Mouse (Mus musculus) limb, embryonic 13.5 days (tissue): ENCODE measurements around the gene Churc1. TPM values are rescaled to one million over a fixed set of nuclear protein-coding genes. Genes with fewer than 3 reads are reported as not detected.
A peak's percentile ranks its signal among the peaks of the same experiment; 100 is the strongest.

Source experiments
- ATAC-seq: fragments of 200-750 bp; cut with Nextera tagmentation; 2 replicates; pipeline ENCODE4 v1.8.0; 2017; ENCODE audit warnings: low read depth, moderate number of reproducible peaks, moderate TSS enrichment; ENCODE audit not compliant: low FRiP score
- H3K27ac ChIP-seq: fragments of 300-500 bp; sonication (generic); 2 replicates; pipeline ENCODE4 v1.5.1; 2015; ENCODE audit warnings: inconsistent platforms, mild to moderate bottlenecking, moderate library complexity
- H3K27me3 ChIP-seq: fragments of 300-500 bp; sonication (generic); 2 replicates; pipeline ENCODE4 v1.6.1; 2015; ENCODE audit warnings: mild to moderate bottlenecking, inconsistent platforms
- H3K36me3 ChIP-seq: fragments of 300-500 bp; sonication (generic); 2 replicates; pipeline ENCODE4 v1.6.1; 2015; ENCODE audit warnings: inconsistent platforms, mild to moderate bottlenecking, moderate library complexity
- H3K4me1 ChIP-seq: fragments of 300-500 bp; sonication (generic); 2 replicates; pipeline ENCODE4 v1.6.1; 2015; ENCODE audit warnings: inconsistent platforms
- H3K4me2 ChIP-seq: fragments of 300-500 bp; sonication (generic); replicated peaks from 2 replicates; pipeline ENCODE4 v1.6.1; 2015; ENCODE audit warnings: inconsistent platforms, mild to moderate bottlenecking, moderate library complexity
- H3K4me3 ChIP-seq: fragments of 300-500 bp; sonication (generic); 2 replicates; pipeline ENCODE4 v1.5.1; 2015; ENCODE audit warnings: moderate library complexity, mild to moderate bottlenecking, inconsistent platforms
- H3K9ac ChIP-seq: fragments of 300-500 bp; sonication (generic); 2 replicates; pipeline ENCODE4 v1.6.1; 2015; ENCODE audit warnings: mild to moderate bottlenecking, inconsistent platforms
- H3K9me3 ChIP-seq: fragments of 300-500 bp; sonication (generic); 2 replicates; pipeline ENCODE4 v1.6.1; 2016; ENCODE audit warnings: inconsistent platforms
- WGBS: fragments of 180-500 bp; shearing (Covaris S2); methylation state at CpG from one replicate; pipeline ENCODE4 v1.1.7; 2015; 5-methylcytosine and 5-hydroxymethylcytosine counted together
- polyA plus RNA-seq: library from polyadenylated mRNA; unstranded; fragments of >200 nt; fragmentation: Nextera tagmentation; extraction: Ambion mirVana; gene quantifications from 2 replicates; pipeline ENCODE4 v1.2.1, GENCODE M21; 2015

Gene Churc1
- polyA plus RNA-seq, 1 experiment from 2014 or later = 104 TPM

- Histone ChIP-seq H3K27ac (peak overlapping the region; percentile 6; the same call in 1 of the 2 replicates), H3K4me3 (no peak overlapping the region), H3K9me3 (no peaks in the 10 kb centered on the region), H3K4me1 (peaks cover 64% of the 10 kb centered on the region), H3K36me3 (no peaks in the 10 kb centered on the region), H3K27me3 (peaks cover 33% of the 10 kb centered on the region), H3K4me2 (no peak overlapping the region), H3K9ac (no peak overlapping the region)
- no peak for ATAC-seq
- WGBS = 71% methylated on average over 9 of the region's 9 CpGs
Measured at GRCm38 (mm10) chr12:76818908-76819307, 53.6 kb downstream of the Churc1 start.

- Histone ChIP-seq H3K4me1 (peaks cover 62% of the 10 kb centered on the region), H3K27ac (no peak overlapping the region), H3K4me3 (no peak overlapping the region), H3K36me3 (no peaks in the 10 kb centered on the region), H3K9me3 (no peaks in the 10 kb centered on the region), H3K27me3 (peaks cover 41% of the 10 kb centered on the region), H3K9ac (no peak overlapping the region), H3K4me2 (peak overlapping the region; percentile 88; the same call in 1 of the 2 replicates)
- no peak for ATAC-seq
- 63% methylated on average over 6 of the region's 6 CpGs for WGBS
Measured at GRCm38 (mm10) chr12:76819816-76820215, 54.5 kb downstream of the Churc1 start.

GRCm38 (mm10) chr12:76820615-76821014, 55.3 kb downstream of the Churc1 start:
- Histone ChIP-seq H3K27ac (no peak overlapping the region), H3K9me3 (no peaks in the 10 kb centered on the region), H3K4me2 (peak overlapping the region; percentile 88), H3K9ac (no peak overlapping the region), H3K36me3 (no peaks in the 10 kb centered on the region), H3K4me3 (no peak overlapping the region), H3K27me3 (peaks cover 45% of the 10 kb centered on the region), H3K4me1 (peaks cover 58% of the 10 kb centered on the region)
- no peak; the same call in 1 of the 2 replicates for ATAC-seq
- WGBS = 44% methylated on average over 4 of the region's 4 CpGs

- H3K4me1 ChIP-seq = peaks cover 47% of the 10 kb centered on the region
- H3K9me3 ChIP-seq = no peaks in the 10 kb centered on the region
- no peaks in the 10 kb centered on the region for H3K36me3 ChIP-seq
- peak overlapping the region; percentile 75 for H3K4me3 ChIP-seq
- no peak overlapping the region for H3K27ac ChIP-seq
- WGBS = under 1% methylated on average over 44 of the region's 66 CpGs
- peak overlapping the region; percentile 85 for H3K9ac ChIP-seq
- H3K27me3 ChIP-seq = peaks cover 49% of the 10 kb centered on the region
- ATAC-seq = peak; percentile 55
- H3K4me2 ChIP-seq = peak overlapping the region; percentile 88
Measured at GRCm38 (mm10) chr12:76822002-76822650, 56.8 kb downstream of the Churc1 start.

- no peaks in the 10 kb centered on the region for H3K36me3 ChIP-seq
- H3K4me1 ChIP-seq = peaks cover 43% of the 10 kb centered on the region
- ATAC-seq = no peak; the same call in 1 of the 2 replicates
- peak within 1 kb of the TSS; percentile 88 for H3K4me2 ChIP-seq
- H3K27ac ChIP-seq = no peak within 1 kb of the TSS
- H3K4me3 ChIP-seq = peak within 1 kb of the TSS; percentile 75
- H3K9me3 ChIP-seq = no peaks in the 10 kb centered on the region
- peaks cover 49% of the 10 kb centered on the region for H3K27me3 ChIP-seq
- peak within 1 kb of the TSS; percentile 85 for H3K9ac ChIP-seq
- WGBS = under 1% methylated on average over 15 of the region's 17 CpGs
Measured at GRCm38 (mm10) chr12:76822651-76823041, 57.3 kb downstream of the Churc1 start, which contains the start of gene Rab15. TSS of gene Rab15 (minus strand) at chr12:76822908.

GRCm38 (mm10) chr12:76825283-76825682, 59.9 kb downstream of the Churc1 start:
- Histone ChIP-seq H3K9me3 (no peaks in the 10 kb centered on the region), H3K9ac (no peak overlapping the region), H3K27me3 (peaks cover 42% of the 10 kb centered on the region), H3K27ac (no peak overlapping the region), H3K4me1 (peaks cover 22% of the 10 kb centered on the region), H3K4me3 (no peak overlapping the region), H3K4me2 (no peak overlapping the region), H3K36me3 (no peaks in the 10 kb centered on the region)
- ATAC-seq = no peak
- WGBS = 74% methylated on average over 4 of the region's 4 CpGs

GRCm38 (mm10) chr12:76832704-76833103, 67.4 kb downstream of the Churc1 start:
- ATAC-seq = no peak
- Histone ChIP-seq H3K4me1 (no peaks in the 10 kb centered on the region), H3K9me3 (no peaks in the 10 kb centered on the region), H3K27me3 (no peaks in the 10 kb centered on the region), H3K36me3 (no peaks in the 10 kb centered on the region), H3K27ac (no peak overlapping the region), H3K4me2 (no peak overlapping the region), H3K9ac (no peak overlapping the region), H3K4me3 (no peak overlapping the region)
- 3% methylated on average over 3 of the region's 3 CpGs for WGBS

Other genes with a start within 250 kb of the Churc1 start
- gene Plekhg3, start 234.6 kb upstream of the Churc1 start, polyA plus RNA-seq = 5.6 and 7.2 TPM in 2 replicates
- gene Sptb, start 55.0 kb upstream of the Churc1 start, polyA plus RNA-seq = 0.61 and 0.80 TPM in 2 replicates
- gene Fntb, start 51 bp downstream of the Churc1 start, polyA plus RNA-seq = 42.6 and 44.1 TPM in 2 replicates
- gene Gpx2, start 30.0 kb downstream of the Churc1 start, polyA plus RNA-seq = 0.31 TPM in 1 of 2 replicates, not detected in the other
- 21.4 and 23.6 TPM in 2 replicates for gene Rab15, start 57.4 kb downstream of the Churc1 start, polyA plus RNA-seq
- gene Max, start 196.7 kb downstream of the Churc1 start, polyA plus RNA-seq = 13.7 and 15.2 TPM in 2 replicates